Mouse (Mus musculus): ENCODE results near the gene Gm7697. TPM values are rescaled to one million over a fixed set of nuclear protein-coding genes. Genes with fewer than 3 reads are reported as not detected.

Gene Gm7697
- polyA plus RNA-seq, 1 experiment from 2014 or later: not detected

Other genes with a start within 250 kb of the Gm7697 start
- not detected in 2 replicates for gene Gm9495, start 69.4 kb downstream of the Gm7697 start, polyA plus RNA-seq (2015; fragmentation: Nextera tagmentation; extraction: Ambion mirVana)
- gene Zfp868, start 102.6 kb upstream of the Gm7697 start, polyA plus RNA-seq (2015; fragmentation: Nextera tagmentation; extraction: Ambion mirVana): 7.5 and 9.4 TPM in 2 replicates
- 0.27 and 0.37 TPM in 2 replicates for gene Zfp964, start 131.5 kb upstream of the Gm7697 start, polyA plus RNA-seq (2015; fragmentation: Nextera tagmentation; extraction: Ambion mirVana)
- gene Zfp869, start 187.7 kb upstream of the Gm7697 start, polyA plus RNA-seq (2015; fragmentation: Nextera tagmentation; extraction: Ambion mirVana): 12.3 and 14.0 TPM in 2 replicates
- gene Zfp963, start 227.0 kb upstream of the Gm7697 start, polyA plus RNA-seq (2015; fragmentation: Nextera tagmentation; extraction: Ambion mirVana): 2.2 and 2.3 TPM in 2 replicates

Measured in liver, embryonic 13.5 days (tissue).